Mouse (Mus musculus): ENCODE measurements around the gene Gm12248. TPM values are rescaled to one million over a fixed set of nuclear protein-coding genes. Genes with fewer than 3 reads are reported as not detected.

Gene Gm12248
- polyA plus RNA-seq, 1 experiment from 2014 or later, result not detected

Other genes starting within 250 kb of the Gm12248 start
- gene Larp1, start 84.1 kb downstream of the Gm12248 start, polyA plus RNA-seq (2016; fragmentation: Nextera tagmentation; extraction: Ambion mirVana), result 15.3 TPM in 2 replicates
- gene Cnot8, start 11.0 kb upstream of the Gm12248 start, polyA plus RNA-seq (2016; fragmentation: Nextera tagmentation; extraction: Ambion mirVana), result 111 and 112 TPM in 2 replicates
- 22.9 and 23.9 TPM in 2 replicates for gene Gemin5, start 75.4 kb upstream of the Gm12248 start, polyA plus RNA-seq (2016; fragmentation: Nextera tagmentation; extraction: Ambion mirVana)
- gene Mrpl22, start 78.5 kb upstream of the Gm12248 start, polyA plus RNA-seq (2016; fragmentation: Nextera tagmentation; extraction: Ambion mirVana), result 105 and 106 TPM in 2 replicates
- gene Igtp, start 106.4 kb upstream of the Gm12248 start, polyA plus RNA-seq (2016; fragmentation: Nextera tagmentation; extraction: Ambion mirVana), result 1.8 and 1.9 TPM in 2 replicates
- 0.55 and 0.97 TPM in 2 replicates for gene Irgm2, start 106.5 kb upstream of the Gm12248 start, polyA plus RNA-seq (2016; fragmentation: Nextera tagmentation; extraction: Ambion mirVana)
- 0.14 TPM in 1 of 2 replicates, not detected in the other for gene 4930438A08Rik, start 181.7 kb upstream of the Gm12248 start, polyA plus RNA-seq (2016; fragmentation: Nextera tagmentation; extraction: Ambion mirVana)
- 26.4 and 28.5 TPM in 2 replicates for gene Zfp692, start 213.9 kb upstream of the Gm12248 start, polyA plus RNA-seq (2016; fragmentation: Nextera tagmentation; extraction: Ambion mirVana)
- 33.9 and 35.9 TPM in 2 replicates for gene Zfp672, start 237.2 kb upstream of the Gm12248 start, polyA plus RNA-seq (2016; fragmentation: Nextera tagmentation; extraction: Ambion mirVana)
- 50.6 and 51.0 TPM in 2 replicates for gene Sh3bp5l, start 237.6 kb upstream of the Gm12248 start, polyA plus RNA-seq (2016; fragmentation: Nextera tagmentation; extraction: Ambion mirVana)

Data from midbrain, embryonic 12.5 days (tissue).